Mouse (Mus musculus): ENCODE results near the gene Tdgf1.

- no peak for TF ChIP-seq CTCF (IDR thresholded peaks at IDR 0.05; ENCODE audit: low read depth)
- TF ChIP-seq EP300 (IDR thresholded peaks at IDR 0.05; ENCODE audit: low read depth) = no peak
These were observed 40.0 kb upstream of the Tdgf1 start for GRCm38 (mm10) chr9:110985951-110986350.

Data from liver, postnatal 0 days (tissue).